Mouse (Mus musculus) spleen, postnatal 4 days (tissue): ENCODE measurements around the gene Samd8.

Source experiments
- DNase-seq, 2 experiments: peaks; one replicate each; pipeline ENCODE4 v3.0.0; 2022; ENCODE audit warnings: low spot score in 2 of 2

The Samd8 gene

GRCm38 (mm10) chr14:21792250-21792649, 41.9 kb downstream of the Samd8 start:
- DNase-seq: no peak

- no peak for DNase-seq
These were observed 50.3 kb downstream of the Samd8 start for GRCm38 (mm10) chr14:21800641-21801040.

- no peak for DNase-seq
These were observed 51.3 kb downstream of the Samd8 start for GRCm38 (mm10) chr14:21801624-21802023.

GRCm38 (mm10) chr14:21802543-21803206, 52.3 kb downstream of the Samd8 start:
- DNase-seq: peak in 1 of 2 experiments; percentile 51

GRCm38 (mm10) chr14:21806203-21806602, 55.9 kb downstream of the Samd8 start:
- no peak for DNase-seq

- DNase-seq: no peak
These were observed 56.4 kb downstream of the Samd8 start for GRCm38 (mm10) chr14:21806631-21807160.

GRCm38 (mm10) chr14:21808208-21808922, 58.0 kb downstream of the Samd8 start:
- DNase-seq: no peak

- DNase-seq: no peak
These were observed 59.1 kb downstream of the Samd8 start for GRCm38 (mm10) chr14:21809418-21809817.

- no peak for DNase-seq
These were observed 61.0 kb downstream of the Samd8 start for GRCm38 (mm10) chr14:21811301-21811700.

- no peak for DNase-seq
These were observed 61.5 kb downstream of the Samd8 start for GRCm38 (mm10) chr14:21811744-21812393.

- DNase-seq: peak; percentile 80 to 92
These were observed 62.3 kb downstream of the Samd8 start for GRCm38 (mm10) chr14:21812590-21813162.

GRCm38 (mm10) chr14:21813216-21813615, 62.9 kb downstream of the Samd8 start:
- no peak for DNase-seq

GRCm38 (mm10) chr14:21813847-21814246, 63.5 kb downstream of the Samd8 start:
- DNase-seq: no peak

GRCm38 (mm10) chr14:21814606-21815005, 64.3 kb downstream of the Samd8 start:
- DNase-seq: no peak

GRCm38 (mm10) chr14:21816255-21816654, 65.9 kb downstream of the Samd8 start:
- DNase-seq: no peak

- no peak for DNase-seq
These were observed 67.1 kb downstream of the Samd8 start for GRCm38 (mm10) chr14:21817453-21817852.

GRCm38 (mm10) chr14:21820880-21821505, 70.7 kb downstream of the Samd8 start:
- DNase-seq: no peak

- no peak for DNase-seq
These were observed 72.0 kb downstream of the Samd8 start for GRCm38 (mm10) chr14:21822307-21822706.

GRCm38 (mm10) chr14:21822795-21823374, 72.6 kb downstream of the Samd8 start:
- peak; percentile 57 to 77 for DNase-seq

- DNase-seq: no peak
These were observed 73.6 kb downstream of the Samd8 start for GRCm38 (mm10) chr14:21823897-21824296.

GRCm38 (mm10) chr14:21824938-21825337, 74.6 kb downstream of the Samd8 start, which contains the start of gene Vdac2:
Gene Vdac2, plus strand, starts transcription at chr14:21825238.
- no peak for DNase-seq
